Mouse (Mus musculus): Measurements from ENCODE around the gene Trim72.

Gene Trim72

DNA sequence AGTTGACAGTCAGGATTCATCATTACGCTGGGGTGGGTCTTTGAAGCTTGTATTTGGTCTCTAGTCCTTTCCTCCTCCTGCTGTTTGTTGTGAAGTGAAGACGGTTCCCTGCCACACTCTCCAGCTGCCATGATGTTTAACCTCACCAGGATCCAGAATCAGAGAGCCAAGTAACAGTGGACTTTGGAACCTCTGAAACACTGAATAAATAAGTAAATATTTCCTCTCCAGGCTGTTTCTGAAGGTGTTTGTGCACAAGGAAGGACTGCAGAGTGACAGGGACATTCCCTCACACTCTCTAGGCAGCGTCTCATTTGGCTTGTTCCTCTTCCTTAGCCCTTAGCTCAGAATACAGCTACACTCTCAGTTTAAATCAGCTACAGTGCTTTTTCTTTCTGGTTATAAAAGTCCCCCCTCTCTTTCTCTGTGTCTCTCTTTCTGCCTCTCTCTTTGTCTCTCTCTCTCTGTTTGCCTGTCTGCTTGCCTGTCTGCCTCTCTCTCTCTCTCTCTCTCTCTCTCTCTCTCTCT is 53.2 kb downstream of the Trim72 start:
- DNase-seq: no peak

DNA sequence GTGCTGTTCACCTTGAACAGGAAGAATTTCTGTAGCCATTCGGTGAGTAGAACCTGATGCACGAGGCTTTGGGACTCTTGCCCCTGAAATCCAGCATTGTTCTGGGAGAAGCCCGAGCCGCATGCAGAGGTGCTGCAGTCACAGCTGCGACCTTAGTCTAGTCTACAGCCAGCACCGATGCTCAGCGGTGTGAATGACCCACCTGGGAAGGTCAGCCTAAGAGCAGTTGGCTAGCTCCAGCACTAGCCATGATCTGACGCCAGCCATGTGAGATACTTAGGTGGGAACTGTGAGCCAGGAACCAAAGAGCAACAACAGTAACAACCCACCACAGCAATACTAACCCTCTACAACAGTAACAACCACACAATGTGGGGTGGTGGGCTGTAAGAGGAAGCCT is 54.1 kb downstream of the Trim72 start:
- DNase-seq: no peak

DNA sequence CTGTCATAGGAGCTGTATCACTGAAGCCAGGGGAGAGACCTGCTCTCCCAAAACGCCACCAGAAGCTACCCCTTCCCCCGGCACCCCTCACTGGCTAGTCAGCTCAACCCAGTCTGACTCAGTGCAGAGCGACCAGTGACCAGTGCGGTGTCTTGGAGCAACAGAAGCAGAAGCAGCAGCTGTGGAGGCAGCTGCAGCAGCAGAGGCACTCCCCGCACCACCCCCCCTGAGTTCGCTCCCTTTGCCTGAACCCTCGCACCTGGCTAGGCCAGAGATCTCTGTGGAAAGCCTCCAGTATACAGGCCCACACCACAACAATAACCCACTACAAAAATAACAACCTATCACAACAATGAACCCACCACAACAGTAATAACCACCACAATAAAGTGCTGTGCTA is 54.8 kb downstream of the Trim72 start:
- peak in 1 of 2 experiments; percentile 2 for DNase-seq

DNA sequence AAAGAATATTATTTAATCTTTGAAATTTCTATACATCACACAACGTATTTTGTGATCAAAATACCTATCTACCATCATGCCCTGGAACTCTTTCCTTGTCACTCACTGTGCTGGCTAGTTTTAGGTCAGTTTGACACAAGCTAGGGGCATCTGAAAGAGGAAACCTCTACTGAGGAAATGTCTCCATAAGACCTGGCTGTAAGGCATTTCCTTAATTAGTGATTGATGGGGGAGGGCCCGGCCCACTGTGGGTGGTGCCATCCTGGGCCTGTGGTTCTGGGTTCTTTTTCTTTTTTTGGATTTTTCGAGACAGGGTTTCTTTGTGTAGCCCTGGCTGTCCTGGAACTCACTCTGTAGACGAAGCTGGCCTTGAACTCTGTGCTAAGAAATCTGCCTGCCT is 55.3 kb downstream of the Trim72 start:
- DNase-seq: no peak

Measured in kidney, postnatal 4 days (tissue).